Mouse (Mus musculus) gastrocnemius, postnatal 14 days (tissue): ENCODE measurements around the gene Iqcj. TPM values are rescaled to one million over a fixed set of nuclear protein-coding genes. Genes with fewer than 3 reads are reported as not detected.
A peak's percentile ranks its signal among the peaks of the same experiment; 100 is the strongest.

Source experiments
- DNase-seq: peaks from one replicate; pipeline ENCODE4 v3.0.0; 2021; ENCODE audit warnings: mixed read lengths
- intact Hi-C: fragments of 180-260 bp; cut with DNase I; formaldehyde crosslinking; loops from one replicate; pipeline ENCODE4 v1.15.1; 2025; ENCODE audit warnings: low total_unique reads
- total RNA-seq, 2 experiments: library from RNA; stranded (reverse); gene quantifications; 2 replicates each; pipeline ENCODE4 v1.2.3; 2021

Iqcj gene
- total RNA-seq, 2 experiments from 2014 or later, result not detected

DNA sequence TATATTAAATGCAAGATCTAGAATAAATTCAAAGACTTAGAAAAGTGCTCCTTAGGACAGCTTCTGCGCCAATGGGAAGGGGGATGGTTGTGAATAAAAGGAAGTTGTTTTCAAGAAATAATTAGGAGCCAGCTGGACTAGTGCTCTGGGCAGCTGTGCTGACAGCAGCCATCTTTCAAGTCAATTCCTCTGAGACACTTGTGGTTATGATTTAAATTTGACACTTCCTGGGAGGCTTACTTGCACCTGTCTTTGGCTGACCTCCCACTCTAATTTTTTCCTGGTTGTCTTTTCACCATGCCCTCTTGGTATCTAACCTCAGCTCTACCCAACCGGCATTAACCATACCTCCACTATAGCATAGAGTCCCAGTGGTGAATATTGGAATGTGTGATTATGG, 55.0 kb downstream of the Iqcj start:
- DNase-seq, result no peak
- intact Hi-C loops, result no loop called here

- peak; percentile 10 for DNase-seq
Observed at GRCm38 (mm10) chr3:67952517-67952940, 60.5 kb downstream of the Iqcj start.

GRCm38 (mm10) chr3:67954459-67955065, 62.5 kb downstream of the Iqcj start:
- DNase-seq, result no peak
- intact Hi-C loops, result no loop called here

More at GRCm38 (mm10) chr3:67952517-67952940, 60.5 kb downstream of the Iqcj start:
- intact Hi-C loops, result no loop called here

DNA sequence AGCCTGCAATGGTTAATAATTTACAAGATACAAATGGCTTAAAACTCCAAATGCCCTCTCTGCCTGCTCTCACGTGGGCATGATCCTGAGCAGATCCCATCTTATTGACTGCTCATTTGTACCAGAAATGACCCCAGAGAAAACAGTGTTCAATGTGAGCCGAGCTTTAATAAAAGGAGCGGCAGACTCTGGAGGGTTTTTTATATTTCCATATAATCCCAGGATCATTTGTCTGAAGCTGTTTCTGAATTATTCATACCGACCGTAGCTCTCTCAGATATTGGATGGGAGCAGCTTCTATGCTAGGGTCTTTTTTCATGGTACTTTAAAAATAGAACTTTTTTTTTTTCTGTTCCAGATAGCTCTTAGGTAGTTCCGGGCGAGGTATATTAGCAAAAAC, 67.7 kb downstream of the Iqcj start:
- intact Hi-C loops, result no loop called here
- no peak for DNase-seq

DNA sequence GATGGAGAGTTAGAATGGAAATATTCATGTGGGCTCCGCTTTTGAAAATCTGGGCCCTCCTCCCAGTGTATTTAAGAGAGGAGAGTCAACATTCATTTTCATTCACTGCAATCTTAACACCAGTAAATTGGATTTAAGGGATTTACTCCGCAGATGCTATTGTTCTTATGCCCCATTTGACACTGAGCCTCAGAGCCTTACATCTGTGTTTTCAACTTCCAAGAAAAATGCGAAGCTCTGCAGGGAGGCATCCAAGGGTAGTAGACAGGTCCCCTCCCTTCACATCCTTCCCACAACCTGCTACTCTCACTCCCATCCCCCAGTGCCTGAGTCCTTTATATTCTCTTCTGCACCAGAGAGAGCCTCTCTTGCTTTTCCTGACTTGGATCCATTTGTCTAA, 68.1 kb downstream of the Iqcj start:
- no peak for DNase-seq
- intact Hi-C loops, result no loop called here

- no peak for DNase-seq
- intact Hi-C loops, result no loop called here
Observed at GRCm38 (mm10) chr3:67960727-67961126, 68.7 kb downstream of the Iqcj start.

DNA sequence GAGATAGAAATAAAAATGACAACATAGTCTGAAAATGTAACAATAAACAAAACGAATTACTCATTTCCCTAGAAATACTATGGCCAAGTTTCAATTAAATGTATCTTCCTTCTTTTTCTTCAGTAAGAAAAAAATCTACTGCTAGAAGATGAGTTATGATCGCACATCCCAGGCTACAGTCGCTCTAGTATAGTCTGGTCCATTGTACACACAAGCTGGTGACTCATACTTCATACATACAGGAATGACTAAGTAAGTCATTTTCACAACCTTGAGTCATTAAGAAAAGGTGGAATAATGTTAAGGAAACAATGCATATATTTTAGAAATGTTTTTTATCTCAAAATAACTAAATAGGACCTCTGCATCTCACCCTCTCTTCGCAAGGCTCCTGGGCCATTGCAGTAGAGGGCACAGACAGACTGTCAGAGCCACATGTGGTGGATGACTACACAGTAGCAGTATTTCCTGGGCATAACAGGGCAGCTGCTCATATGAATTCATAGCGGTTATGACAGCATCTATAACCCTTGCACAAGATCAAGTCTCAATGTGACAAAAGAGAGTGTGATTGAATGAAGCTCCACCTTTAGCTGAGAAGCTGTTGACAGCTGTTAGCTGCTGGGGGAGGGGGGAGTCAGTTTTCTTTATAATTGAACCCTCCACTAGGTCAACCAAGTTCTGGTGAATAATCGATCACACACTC, 70.1 kb downstream of the Iqcj start:
- intact Hi-C loops, result no loop called here
- no peak for DNase-seq

GRCm38 (mm10) chr3:67974340-67974998, 82.4 kb downstream of the Iqcj start:
- intact Hi-C loops, result no loop called here

GRCm38 (mm10) chr3:67980006-67980405, 88.0 kb downstream of the Iqcj start:
- intact Hi-C loops, result no loop called here
- DNase-seq, result no peak

More at GRCm38 (mm10) chr3:67974340-67974998, 82.4 kb downstream of the Iqcj start:
- no peak for DNase-seq

- intact Hi-C loops, result no loop called here
- DNase-seq, result no peak
Observed at GRCm38 (mm10) chr3:67983329-67983728, 91.3 kb downstream of the Iqcj start.

- DNase-seq, result no peak
- intact Hi-C loops, result no loop called here
Observed at GRCm38 (mm10) chr3:68002415-68002814, 110.4 kb downstream of the Iqcj start.

- intact Hi-C loops, result no loop called here
- no peak for DNase-seq
Observed at GRCm38 (mm10) chr3:68012342-68012741, 120.3 kb downstream of the Iqcj start.

DNA sequence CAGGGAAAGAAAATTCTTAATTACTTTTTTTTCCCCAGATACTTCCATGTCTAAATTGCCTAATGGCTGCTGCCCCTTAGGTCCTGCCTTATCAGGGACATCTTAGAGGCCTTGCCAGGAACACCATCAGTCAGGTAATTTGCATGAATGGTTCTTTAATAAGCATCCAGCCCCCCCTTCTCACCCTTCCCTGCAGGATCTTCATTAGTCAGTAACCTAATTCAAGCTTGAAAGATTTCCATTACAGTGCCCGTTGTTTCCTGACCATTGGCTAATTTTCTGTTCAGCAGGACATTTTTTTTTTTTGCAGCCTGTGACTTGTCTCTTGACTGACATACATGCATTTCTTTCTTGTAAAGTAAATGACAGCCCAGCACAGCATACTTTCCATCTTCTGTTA, 123.8 kb downstream of the Iqcj start:
- no peak for DNase-seq
- intact Hi-C loops, result no loop called here

DNA sequence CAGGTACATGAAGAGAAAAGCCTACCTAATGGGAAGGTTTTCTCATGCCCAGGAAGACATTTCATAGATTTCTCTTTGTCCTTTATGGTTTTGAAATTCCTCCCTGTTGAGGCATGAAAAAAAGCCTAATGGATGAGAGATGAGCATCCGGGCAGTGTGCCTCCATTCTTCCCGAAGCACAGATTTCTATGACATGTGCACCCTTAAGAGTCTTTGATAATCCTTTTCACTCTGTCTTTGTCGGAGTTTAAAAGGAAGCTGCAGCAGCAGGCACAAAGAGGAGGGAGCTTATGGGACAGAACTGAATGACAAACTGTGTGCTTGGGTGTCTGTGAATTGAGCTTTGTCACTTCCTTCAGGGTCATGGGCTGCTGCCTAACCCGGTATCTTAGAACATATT, 127.4 kb downstream of the Iqcj start:
- intact Hi-C loops, result no loop called here
- DNase-seq, result no peak

DNA sequence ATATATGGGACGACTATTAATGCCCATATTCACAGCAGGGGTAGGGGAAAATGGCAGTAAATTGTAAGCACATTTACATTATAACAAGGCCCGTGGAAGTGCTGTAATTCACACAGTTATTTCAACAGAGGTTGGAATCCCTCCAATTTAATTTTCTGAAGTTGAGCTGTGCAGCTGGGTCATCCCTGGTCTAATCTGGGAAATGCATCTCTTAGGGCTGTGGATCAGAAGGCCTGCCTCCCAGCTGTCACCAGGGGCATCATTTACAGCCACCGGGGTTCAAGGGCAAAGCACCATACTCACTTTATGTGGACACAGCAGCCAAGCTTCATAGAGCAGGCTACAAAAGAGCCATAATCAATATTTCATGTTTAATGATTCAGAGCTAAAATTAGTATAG, 144.1 kb downstream of the Iqcj start:
- intact Hi-C loops, result no loop called here
- DNase-seq, result no peak

GRCm38 (mm10) chr3:68042951-68043350, 150.9 kb downstream of the Iqcj start:
- DNase-seq, result no peak
- intact Hi-C loops, result no loop called here

DNA sequence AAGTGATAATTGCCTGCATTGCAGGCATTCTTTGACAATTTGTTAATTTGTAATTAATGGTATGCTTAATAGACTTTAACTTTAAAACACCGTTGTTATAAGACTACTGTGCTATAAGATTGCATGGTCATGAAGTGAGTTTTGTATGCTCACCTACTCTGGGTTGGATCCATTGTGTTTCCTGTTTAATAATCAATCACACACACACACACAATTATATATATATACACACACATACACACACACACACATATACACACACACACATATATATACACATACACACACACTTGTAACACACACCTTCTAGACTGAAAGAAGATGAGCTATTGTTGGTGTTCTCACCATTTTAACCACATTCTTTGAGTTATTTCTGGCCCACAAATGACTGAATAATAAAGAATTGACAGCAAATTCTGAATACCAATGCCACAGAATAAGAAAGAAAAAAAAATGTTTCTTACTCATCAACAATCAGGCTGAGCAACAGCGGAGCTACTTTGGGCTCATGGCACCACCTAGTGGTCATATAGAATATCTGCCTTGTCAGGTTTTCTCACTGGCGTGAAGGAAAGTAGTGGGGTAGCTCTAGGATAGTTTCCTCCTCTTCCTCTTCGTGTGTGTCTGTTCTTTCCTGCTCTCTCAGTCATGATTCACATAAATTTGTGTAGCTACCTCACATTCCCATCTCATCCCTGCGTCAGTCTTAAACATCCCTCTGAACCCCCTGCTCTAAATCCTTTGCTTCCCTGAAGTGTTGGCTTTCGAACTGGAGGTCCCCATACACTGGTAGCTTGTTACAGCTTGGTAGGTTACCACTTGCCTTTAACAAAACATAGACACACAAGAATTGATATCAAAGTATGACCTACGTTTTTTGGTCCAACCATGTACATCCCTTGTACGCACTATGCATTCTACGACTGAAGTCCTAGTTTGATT, 153.7 kb downstream of the Iqcj start:
- intact Hi-C loops, result no loop called here
- DNase-seq, result no peak

DNA sequence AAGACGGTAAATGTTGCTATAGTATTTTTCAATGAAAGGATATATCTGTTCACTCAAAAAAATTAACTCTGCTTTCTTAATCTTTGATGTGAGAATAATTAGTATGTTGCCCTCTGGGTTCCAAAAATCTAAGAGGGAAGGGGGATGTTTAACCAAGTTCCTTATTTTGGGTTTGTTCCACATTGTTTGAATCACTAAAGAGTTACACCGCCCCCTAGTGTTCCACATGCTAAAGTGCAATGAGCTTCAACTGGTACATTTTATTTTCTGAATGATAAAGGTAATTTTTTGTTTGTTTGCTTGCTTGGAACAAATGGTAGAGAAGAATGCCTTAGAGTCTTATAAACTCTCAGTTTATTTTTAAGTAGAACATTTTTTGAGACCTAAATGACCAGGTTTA, 161.5 kb downstream of the Iqcj start:
- DNase-seq, result no peak
- intact Hi-C loops, result loop anchor here (5.0 to 10.0 kb wide), 2 partner anchors 431 to 661 kb away; no protein-coding TSS in a partner anchor

GRCm38 (mm10) chr3:68055071-68055470, 163.1 kb downstream of the Iqcj start:
- intact Hi-C loops, result loop anchor here (5.0 to 10.0 kb wide), 2 partner anchors 487 to 660 kb away; no protein-coding TSS in a partner anchor

More at GRCm38 (mm10) chr3:68055071-68055470, 163.1 kb downstream of the Iqcj start:
- DNase-seq, result no peak
